In genomic region chr6:125313546-125314230, GRCm38 (mm10) we compare ENCODE assay signal across 9 mouse cellular contexts. TPM values are rescaled to one million over a fixed set of nuclear protein-coding genes. Genes with fewer than 3 reads are reported as not detected.
DNase-seq lines count a peak whose midpoint lies in the region; ATAC-seq and TF ChIP-seq lines count a peak whose summit lies in the region.
"Had no signal": no experiment of that assay in that cellular context is flagged by ENCODE, and none has a peak within 500 bp of the region (broad histone marks: within the 10 kb centered on the region; RNA-seq: fewer than 3 reads in every experiment).

Ltbr (minus strand) TSS chr6:125313885.

- DNase-seq in left cerebral cortex, adult 11 months (ENCODE audit: low spot score): peak; percentile 18
- DNase-seq in left cerebral cortex, adult 8-10 months (ENCODE audit: low spot score in 2 of 2): no peak
- DNase-seq in embryonic facial prominence, embryonic 10.5 days (ENCODE audit: low spot score): peak; percentile 88
- DNase-seq in heart, adult 2 months: peak; percentile 93 to 95
- DNase-seq in kidney, adult 2 months: peak; percentile 95
- DNase-seq in liver, embryonic 13.5 days: peak; percentile 34
- DNase-seq in splenic B cell, adult 2 months (ENCODE audit: low read depth, low spot score): peak; percentile 38

- 2% methylated on average over 46 of the region's 46 CpGs for WGBS in embryonic facial prominence, embryonic 10.5 days
- WGBS in heart, adult 2 months: under 1% methylated on average over 42 of the region's 46 CpGs
- under 1% methylated on average over 45 of the region's 46 CpGs for WGBS in kidney, adult 2 months
- 2% methylated on average over 45 of the region's 46 CpGs for WGBS in liver, embryonic 13.5 days (ENCODE audit: insufficient replicate concordance)

- H3ac ChIP-seq in myocyte (ENCODE audit: control insufficient read depth, insufficient read length): peak within 1 kb of the TSS; percentile 73

- peak within 1 kb of the TSS; percentile 63 for H3K4me2 ChIP-seq in liver, embryonic 13.5 days
- peak within 1 kb of the TSS; percentile 80 for H3K4me2 ChIP-seq in myocyte (ENCODE audit: low read depth)

- peak; percentile 15; the same call in 1 of the 2 replicates for TF ChIP-seq CTCF in heart, adult 2 months (IDR thresholded peaks at IDR 0.05)
- TF ChIP-seq CTCF in kidney, adult 2 months (conservative IDR thresholded peaks at IDR 0.05; ENCODE audit: insufficient read depth, insufficient read length, low read depth, low read length): no peak

- peak within 1 kb of the TSS; percentile 93 for H3K27ac ChIP-seq in embryonic facial prominence, embryonic 10.5 days (replicated peaks)
- peak within 1 kb of the TSS; percentile 95 for H3K27ac ChIP-seq in heart, adult 2 months
- H3K27ac ChIP-seq in kidney, adult 2 months (ENCODE audit: insufficient read depth, low read depth, low read length): peak within 1 kb of the TSS; percentile 85
- peak within 1 kb of the TSS; percentile 64 for H3K27ac ChIP-seq in liver, embryonic 13.5 days

- H3K4me1 ChIP-seq in embryonic facial prominence, embryonic 10.5 days: peaks cover 50% of the 10 kb centered on the region
- peaks cover 9% of the 10 kb centered on the region for H3K4me1 ChIP-seq in heart, adult 2 months (ENCODE audit: control insufficient read depth, insufficient read depth, low read length)
- H3K4me1 ChIP-seq in kidney, adult 2 months (ENCODE audit: control insufficient read depth, insufficient read depth, low read length): peaks cover 11% of the 10 kb centered on the region
- H3K4me1 ChIP-seq in liver, embryonic 13.5 days (replicated peaks): peaks cover 25% of the 10 kb centered on the region

- H3K9ac ChIP-seq in heart, adult 2 months (ENCODE audit: low read depth, low read length): peak within 1 kb of the TSS; percentile 87
- H3K9ac ChIP-seq in liver, embryonic 13.5 days: peak within 1 kb of the TSS; percentile 74

- H3K79me2 ChIP-seq in heart, adult 2 months (replicated peaks; ENCODE audit: control insufficient read depth, insufficient read depth, low read length): no peaks in the 10 kb centered on the region
- peaks cover 11% of the 10 kb centered on the region for H3K79me2 ChIP-seq in myocyte (ENCODE audit: control insufficient read depth, insufficient read depth)

- no peaks in the 10 kb centered on the region for H3K9me3 ChIP-seq in embryonic facial prominence, embryonic 10.5 days
- no peaks in the 10 kb centered on the region for H3K9me3 ChIP-seq in liver, embryonic 13.5 days (replicated peaks)

- intact Hi-C loops in heart, adult 2 months (cut with DNase I): loop anchor here (1.0 kb wide), 3 partner anchors 15 to 41 kb away; no protein-coding TSS in a partner anchor

- peaks cover 11% of the 10 kb centered on the region for H3K36me3 ChIP-seq in embryonic facial prominence, embryonic 10.5 days (replicated peaks)
- H3K36me3 ChIP-seq in heart, adult 2 months (ENCODE audit: control insufficient read depth, insufficient read depth, low read length): peaks cover 8% of the 10 kb centered on the region
- no peaks in the 10 kb centered on the region; the same call in none of the 2 replicates for H3K36me3 ChIP-seq in kidney, adult 2 months (ENCODE audit: control insufficient read depth, insufficient read depth, low read length)
- H3K36me3 ChIP-seq in liver, embryonic 13.5 days: 0 out of 2 replicates have a peak, but pooled peaks cover 8% of the 10 kb centered on the region
- peaks cover 15% of the 10 kb centered on the region for H3K36me3 ChIP-seq in myocyte (ENCODE audit: control insufficient read depth, insufficient read depth)
- no peaks in the 10 kb centered on the region for H3K36me3 ChIP-seq in splenic B cell, adult 2 months (ENCODE audit: control insufficient read depth, insufficient read depth, low read length, poor library complexity, severe bottlenecking)
- H3K36me3 ChIP-seq: G1E had no signal

- peak; percentile 81 for ATAC-seq in liver, embryonic 13.5 days (ENCODE audit: low read depth)

- peak within 1 kb of the TSS; percentile 64 for H3K4me3 ChIP-seq in embryonic facial prominence, embryonic 10.5 days
- H3K4me3 ChIP-seq in heart, adult 2 months: peak within 1 kb of the TSS; percentile 88
- H3K4me3 ChIP-seq in kidney, adult 2 months (ENCODE audit: insufficient read depth, low read depth, low read length): peak within 1 kb of the TSS; percentile 80
- H3K4me3 ChIP-seq in liver, embryonic 13.5 days (replicated peaks): peak within 1 kb of the TSS; percentile 63
- peak within 1 kb of the TSS; percentile 79 for H3K4me3 ChIP-seq in myocyte

- TF ChIP-seq EP300 in heart, adult 2 months (IDR thresholded peaks at IDR 0.05; ENCODE audit: insufficient read depth, low read depth, low read length): peak; percentile 58; the same call in 1 of the 2 replicates

- peak; percentile 53 for TF ChIP-seq POLR2A in heart, adult 2 months (IDR thresholded peaks at IDR 0.05; ENCODE audit: insufficient read depth, low read depth, low read length)
- peak; percentile 20 for TF ChIP-seq POLR2A in kidney, adult 2 months (IDR thresholded peaks at IDR 0.05; ENCODE audit: low read depth, low read length)
- peak; percentile 51 for TF ChIP-seq POLR2A in myocyte (IDR thresholded peaks at IDR 0.05; ENCODE audit: insufficient read length, low read depth)

- peaks cover 44% of the 10 kb centered on the region for H3K27me3 ChIP-seq in embryonic facial prominence, embryonic 10.5 days (replicated peaks; ENCODE audit: low read depth, poor library complexity, severe bottlenecking)
- no peaks in the 10 kb centered on the region for H3K27me3 ChIP-seq in heart, adult 2 months (ENCODE audit: control insufficient read depth, insufficient read depth, low read length)
- H3K27me3 ChIP-seq in kidney, adult 2 months (replicated peaks; ENCODE audit: control insufficient read depth, insufficient read depth, low read length): no peaks in the 10 kb centered on the region
- H3K27me3 ChIP-seq in liver, embryonic 13.5 days: peaks cover 19% of the 10 kb centered on the region
- no peaks in the 10 kb centered on the region for H3K27me3 ChIP-seq in myocyte (ENCODE audit: control insufficient read depth, insufficient read depth, insufficient read length)
- no peaks in the 10 kb centered on the region for H3K27me3 ChIP-seq in splenic B cell, adult 2 months (ENCODE audit: control insufficient read depth, insufficient read depth, low read length, poor library complexity, severe bottlenecking)

TF ChIP-seq in myocyte, 11 proteins besides CTCF, POLR2A, EP300 and RAD21:
- TF ChIP-seq USF1 (IDR thresholded peaks at IDR 0.05; ENCODE audit: low read depth): no peak
- TF ChIP-seq POLR2AphosphoS2 (IDR thresholded peaks at IDR 0.05; ENCODE audit: insufficient read length, low read depth): peak; percentile 53
- no peak for TF ChIP-seq E2F4 (IDR thresholded peaks at IDR 0.05; ENCODE audit: insufficient read depth)
- no peak for TF ChIP-seq SRF (IDR thresholded peaks at IDR 0.05; ENCODE audit: control insufficient read depth, insufficient read length, low read depth)
- TF ChIP-seq CEBPB (IDR thresholded peaks at IDR 0.05; ENCODE audit: insufficient read depth, poor library complexity, severe bottlenecking): peak; percentile 67; the same call in 1 of the 2 replicates
- TF ChIP-seq MAX (IDR thresholded peaks at IDR 0.05; ENCODE audit: low read depth): no peak
- no peak for TF ChIP-seq TCF12 (IDR thresholded peaks at IDR 0.05; ENCODE audit: insufficient read depth, poor library complexity, severe bottlenecking)
- peak in 1 of 3 experiments; percentile 50 for TF ChIP-seq MYOG (IDR thresholded peaks at IDR 0.05; ENCODE audit: control insufficient read depth in 1 of 3, insufficient read depth in 1 of 3, insufficient read length in 2 of 3, low read depth in 2 of 3)
- no peak for TF ChIP-seq TCF3 (IDR thresholded peaks at IDR 0.05; ENCODE audit: insufficient read length, low read depth)
- no peak for TF ChIP-seq REST (IDR thresholded peaks at IDR 0.05; ENCODE audit: insufficient read depth, insufficient read length)
- TF ChIP-seq MYOD1 (IDR thresholded peaks at IDR 0.05; ENCODE audit: control insufficient read depth in 1 of 3, insufficient read length in 2 of 3, low read depth in 2 of 3): peak in 1 of 3 experiments; percentile 15

RNA-seq across cellular contexts. Expression of gene Ltbr, which starts in this region (rescaled TPM):
- 10 to 100 TPM in 2 of 4 experiments, 1 to 10 TPM in 2; 7.7 to 11.9 (median 10.3) TPM for total RNA-seq in left cerebral cortex, adult 8-10 months (2022)
- polyA plus RNA-seq in embryonic facial prominence, embryonic 10.5 days (2016; fragmentation: Nextera tagmentation; extraction: Ambion mirVana): 26.9 and 28.8 TPM in 2 replicates
- total RNA-seq in heart, adult 2 months (2021): 10 to 100 TPM; 28.2 to 28.8 TPM
- 34.8 and 36.5 TPM in 2 replicates for polyA plus RNA-seq in heart, adult 2 months (2012; rRNA removed)
- polyA plus RNA-seq in kidney, adult 2 months (2012; rRNA removed): 97.1 and 116 TPM in 2 replicates
- 18.3 and 18.4 TPM in 2 replicates for polyA plus RNA-seq in liver, embryonic 13.5 days (2015; fragmentation: Nextera tagmentation; extraction: Ambion mirVana)
- 79.0 TPM for polyA plus RNA-seq in myocyte (2012; fragmentation: generic; extraction: Trizol)
- total RNA-seq: G1E had no signal
- polyA plus RNA-seq: G1E had no signal

Comparison
In these comparisons a context has a peak if more than half of its experiments do, and no peak if none do; other contexts are left out.
1. DNase-seq: peak in left cerebral cortex, adult 11 months (single experiment), embryonic facial prominence, embryonic 10.5 days (single experiment), heart, adult 2 months (2 of 2), kidney, adult 2 months (single experiment), liver, embryonic 13.5 days (single experiment) and splenic B cell, adult 2 months (single experiment); none in left cerebral cortex, adult 8-10 months (0 of 2).
2. Peak in every context shown above with its lines, with median percentiles within 50 percentile points of each other: H3K27ac ChIP-seq, H3K4me3 ChIP-seq and POLR2A ChIP-seq.